ENCODE assay signal across 8 mouse cellular contexts in genomic region chr6:102563431-102563830, GRCm38 (mm10). TPM values are rescaled to one million over a fixed set of nuclear protein-coding genes. Genes with fewer than 3 reads are reported as not detected.
DNase-seq lines count a peak whose midpoint lies in the region; ATAC-seq and TF ChIP-seq lines count a peak whose summit lies in the region.

No protein-coding gene starts in this region.

- intact Hi-C loops in gastrocnemius, adult 2 months (cut with DNase I), result no loop called here

- TF ChIP-seq CTCF in gastrocnemius, adult 2 months (IDR thresholded peaks at IDR 0.05), result no peak
- no peak for TF ChIP-seq CTCF in ES-Bruce4 (IDR thresholded peaks at IDR 0.05; ENCODE audit: low read depth, low read length)
- TF ChIP-seq CTCF in liver, embryonic 14.5 days (IDR thresholded peaks at IDR 0.05; ENCODE audit: low read depth), result no peak

- 3% methylated on average over 7 of the region's 7 CpGs for WGBS in forebrain, embryonic 15.5 days
- 13% methylated on average over 7 of the region's 7 CpGs for WGBS in liver, embryonic 14.5 days (ENCODE audit: insufficient replicate concordance)

- no peaks in the 10 kb centered on the region for H3K9me3 ChIP-seq in ES-Bruce4 (replicated peaks; ENCODE audit: control insufficient read depth, insufficient read depth, low read length, poor library complexity, severe bottlenecking)
- H3K9me3 ChIP-seq in forebrain, embryonic 15.5 days, result no peaks in the 10 kb centered on the region
- no peaks in the 10 kb centered on the region for H3K9me3 ChIP-seq in liver, embryonic 14.5 days (ENCODE audit: control insufficient read depth, low read length)

- peak overlapping the region; percentile 54 for H3K4me3 ChIP-seq in gastrocnemius, adult 2 months
- peak overlapping the region; percentile 71 for H3K4me3 ChIP-seq in ES-Bruce4 (ENCODE audit: low read depth, low read length)
- peak overlapping the region; percentile 62 for H3K4me3 ChIP-seq in forebrain, embryonic 15.5 days
- peak overlapping the region; percentile 73 to 92 for H3K4me3 ChIP-seq in liver, embryonic 14.5 days (ENCODE audit: insufficient read depth in 1 of 2, low read depth in 2 of 2, low read length in 2 of 2)

- peak overlapping the region; percentile 94 for H3K4me2 ChIP-seq in forebrain, embryonic 15.5 days (replicated peaks)
- H3K4me2 ChIP-seq in liver, embryonic 14.5 days (ENCODE audit: low read depth), result peak overlapping the region; percentile 84

- H3K4me1 ChIP-seq in ES-Bruce4 (ENCODE audit: control insufficient read depth, insufficient read depth, low read length), result no peaks in the 10 kb centered on the region
- peaks cover 15% of the 10 kb centered on the region for H3K4me1 ChIP-seq in forebrain, embryonic 15.5 days
- H3K4me1 ChIP-seq in liver, embryonic 14.5 days (replicated peaks; ENCODE audit: control insufficient read depth in 2 of 2, insufficient read depth in 2 of 2, low read length in 1 of 2), result peaks cover 17 to 19% of the 10 kb centered on the region in 2 experiments

- H3K9ac ChIP-seq in ES-Bruce4 (ENCODE audit: low read depth, poor library complexity, severe bottlenecking), result peak overlapping the region; percentile 35
- H3K9ac ChIP-seq in forebrain, embryonic 15.5 days (replicated peaks), result peak overlapping the region; percentile 54
- peak overlapping the region; percentile 77 for H3K9ac ChIP-seq in liver, embryonic 14.5 days (replicated peaks)

- TF ChIP-seq EP300 in ES-Bruce4 (IDR thresholded peaks at IDR 0.05; ENCODE audit: insufficient read depth, low read depth, low read length), result no peak
- TF ChIP-seq EP300 in liver, embryonic 14.5 days (IDR thresholded peaks at IDR 0.05; ENCODE audit: low read depth), result no peak

- no peak overlapping the region for H3K27ac ChIP-seq in gastrocnemius, adult 2 months
- H3K27ac ChIP-seq in ES-Bruce4 (ENCODE audit: insufficient read depth, low read length), result no peak overlapping the region
- H3K27ac ChIP-seq in forebrain, embryonic 15.5 days (replicated peaks), result no peak overlapping the region
- no peak overlapping the region for H3K27ac ChIP-seq in liver, embryonic 14.5 days

- TF ChIP-seq POLR2A in ES-Bruce4 (IDR thresholded peaks at IDR 0.05; ENCODE audit: insufficient read depth, low read length), result no peak

- peaks cover 8% of the 10 kb centered on the region for H3K27me3 ChIP-seq in ES-Bruce4 (ENCODE audit: control insufficient read depth, insufficient read depth, low read length, poor library complexity, severe bottlenecking)
- 0 out of 2 replicates have a peak, but pooled peaks cover 3% of the 10 kb centered on the region for H3K27me3 ChIP-seq in forebrain, embryonic 15.5 days
- peaks cover 7% of the 10 kb centered on the region for H3K27me3 ChIP-seq in liver, embryonic 14.5 days (ENCODE audit: control insufficient read depth, insufficient read depth, low read length)

- no peaks in the 10 kb centered on the region for H3K36me3 ChIP-seq in ES-Bruce4 (ENCODE audit: control insufficient read depth, insufficient read depth, low read length, poor library complexity, severe bottlenecking)
- H3K36me3 ChIP-seq in forebrain, embryonic 15.5 days, result no peaks in the 10 kb centered on the region
- H3K36me3 ChIP-seq in liver, embryonic 14.5 days (replicated peaks; ENCODE audit: control insufficient read depth, insufficient read depth, low read depth), result no peaks in the 10 kb centered on the region

- no peak for ATAC-seq in forebrain, embryonic 15.5 days (replicated peaks)
- no peak for ATAC-seq in liver, embryonic 14.5 days (ENCODE audit: insufficient read depth)

- no peak for DNase-seq in gastrocnemius, adult 2 months
- DNase-seq in gastrocnemius, adult 18-20 months (ENCODE audit: low spot score), result no peak
- DNase-seq in liver, embryonic 14.5 days (ENCODE audit: low read depth in 3 of 3, low spot score in 3 of 3), result no peak
- DNase-seq in T-cell, adult 2 months (ENCODE audit: low spot score), result no peak
- no peak for DNase-seq in frontal cortex, postnatal 10 days (ENCODE audit: low spot score in 2 of 2)
- DNase-seq in layer of hippocampus, adult 8-10 months (ENCODE audit: low spot score in 2 of 2), result no peak

RNA-seq across cellular contexts. Expression of gene Cntn3, which starts 9.5 kb away (rescaled TPM):
- total RNA-seq in gastrocnemius, adult 2 months (2021), result not detected
- total RNA-seq in gastrocnemius, adult 18-20 months (2021), result not detected
- polyA plus RNA-seq in ES-Bruce4 (2011; ENCODE audit: insufficient read depth, insufficient read length, low read depth, missing spikeins), result 0.21 and 0.23 TPM in 2 replicates
- 1.6 TPM in 2 replicates for polyA plus RNA-seq in forebrain, embryonic 15.5 days (2015; fragmentation: Nextera tagmentation; extraction: Ambion mirVana)
- polyA plus RNA-seq in liver, embryonic 14.5 days (2012; rRNA removed), result 0.48 and 0.70 TPM in 2 replicates
- polyA plus RNA-seq in liver, embryonic 14.5 days (2014; fragmentation: Nextera tagmentation; extraction: Ambion mirVana), result 1.1 and 1.3 TPM in 2 replicates
- total RNA-seq in layer of hippocampus, adult 8-10 months (2022), result 10 to 100 TPM; 12.7 to 15.8 (median 14.8) TPM

Comparison
In these comparisons a context has a peak if more than half of its experiments do, and no peak if none do; other contexts are left out.
1. RNA of gene Cntn3, which starts 9.5 kb away (total RNA-seq): 12.7 to 15.8 TPM in layer of hippocampus, adult 8-10 months; not detected in gastrocnemius, adult 2 months and not detected in gastrocnemius, adult 18-20 months; every median in the first group is over 10 times any median in the second.
2. Peak in every context shown above with its lines, with median percentiles within 50 percentile points of each other: H3K4me3 ChIP-seq and H3K9ac ChIP-seq.